Mouse (Mus musculus): ENCODE data around the gene Ugp2. TPM values are rescaled to one million over a fixed set of nuclear protein-coding genes. Genes with fewer than 3 reads are reported as not detected.
A peak's percentile ranks its signal among the peaks of the same experiment; 100 is the strongest.

Ugp2 gene
- total and polyA plus RNA-seq, 2 experiments from 2014 or later = 121 to 187 TPM

DNA sequence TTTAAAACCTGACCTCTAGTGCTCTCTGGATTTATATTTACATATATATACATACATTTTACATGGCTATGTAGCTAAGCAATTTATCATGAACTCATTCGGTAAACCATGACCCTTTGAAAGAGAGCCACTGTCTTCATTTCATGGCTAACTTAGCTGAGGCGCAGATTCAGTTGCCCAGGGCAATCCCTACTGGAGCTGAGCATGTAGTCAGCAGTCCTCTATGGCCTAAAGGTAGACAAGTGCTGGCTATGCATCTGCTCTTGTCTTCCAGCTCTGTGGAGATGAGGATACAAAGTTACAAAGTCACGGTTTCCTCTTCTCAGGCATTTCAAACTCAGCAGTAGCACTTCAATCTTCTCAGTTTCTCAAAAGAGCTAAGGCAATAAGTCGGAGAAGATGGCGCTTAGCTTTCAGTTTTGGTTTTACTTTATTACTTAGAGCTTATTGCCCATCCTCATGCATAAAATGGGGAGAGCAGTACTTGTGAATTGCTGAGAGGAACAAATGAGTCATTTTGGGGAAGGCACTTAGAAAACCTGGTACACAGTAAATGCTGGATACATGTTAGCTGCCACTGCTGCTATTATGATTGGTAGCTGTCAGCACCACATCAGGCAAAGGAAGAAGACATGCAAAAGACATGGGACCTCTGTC, 38.2 kb downstream of the Ugp2 start:
- H3K27ac ChIP-seq (ENCODE audit: low read depth) = no peak overlapping the region
- no peak overlapping the region for H3K4me3 ChIP-seq (ENCODE audit: low read depth, low read length)
- H3K27me3 ChIP-seq (ENCODE audit: control insufficient read depth, insufficient read depth, low read length) = no peaks in the 10 kb centered on the region
- no peaks in the 10 kb centered on the region for H3K4me1 ChIP-seq (ENCODE audit: control insufficient read depth, insufficient read depth)
- no peak overlapping the region for H3K9ac ChIP-seq (replicated peaks; ENCODE audit: low read depth, low read length)
- ATAC-seq (ENCODE audit: insufficient read depth, low read depth) (no peak), DNase-seq (ENCODE audit: low spot score) (no peak)
- no peak for TF ChIP-seq EP300 (IDR thresholded peaks at IDR 0.05; ENCODE audit: low read depth)
- no peak for TF ChIP-seq CTCF (IDR thresholded peaks at IDR 0.05; ENCODE audit: low read depth)
- no peaks in the 10 kb centered on the region for H3K9me3 ChIP-seq (replicated peaks; ENCODE audit: control insufficient read depth, low read length)
- H3K36me3 ChIP-seq (replicated peaks; ENCODE audit: control insufficient read depth, insufficient read depth, low read length) = peaks cover 63% of the 10 kb centered on the region
- WGBS = 96% methylated on average over 5 of the region's 5 CpGs
- H3K4me2 ChIP-seq (ENCODE audit: low read depth, low read length) = no peak overlapping the region

- ATAC-seq (ENCODE audit: insufficient read depth, low read depth) (no peak), DNase-seq (ENCODE audit: low spot score) (no peak)
- H3K4me1 ChIP-seq (ENCODE audit: control insufficient read depth, insufficient read depth) = no peaks in the 10 kb centered on the region
- no peak overlapping the region for H3K4me2 ChIP-seq (ENCODE audit: low read depth, low read length)
- no peaks in the 10 kb centered on the region for H3K9me3 ChIP-seq (replicated peaks; ENCODE audit: control insufficient read depth, low read length)
- H3K36me3 ChIP-seq (replicated peaks; ENCODE audit: control insufficient read depth, insufficient read depth, low read length) = peaks cover 79% of the 10 kb centered on the region
- no peak overlapping the region for H3K27ac ChIP-seq (ENCODE audit: low read depth)
- H3K4me3 ChIP-seq (ENCODE audit: low read depth, low read length) = no peak overlapping the region
- no peaks in the 10 kb centered on the region for H3K27me3 ChIP-seq (ENCODE audit: control insufficient read depth, insufficient read depth, low read length)
- no peak overlapping the region for H3K9ac ChIP-seq (replicated peaks; ENCODE audit: low read depth, low read length)
- WGBS = 69% methylated on average over 5 of the region's 5 CpGs
- no peak for TF ChIP-seq EP300 (IDR thresholded peaks at IDR 0.05; ENCODE audit: low read depth)
- TF ChIP-seq CTCF (IDR thresholded peaks at IDR 0.05; ENCODE audit: low read depth) = no peak
These were observed 42.9 kb downstream of the Ugp2 start for GRCm38 (mm10) chr11:21328141-21328540.

GRCm38 (mm10) chr11:21327486-21327885, 43.5 kb downstream of the Ugp2 start:
- DNase-seq (ENCODE audit: low spot score) = no peak
- WGBS = 84% methylated on average over 5 of the region's 5 CpGs
- peaks cover 73% of the 10 kb centered on the region for H3K36me3 ChIP-seq (replicated peaks; ENCODE audit: control insufficient read depth, insufficient read depth, low read length)
- no peak overlapping the region for H3K9ac ChIP-seq (replicated peaks; ENCODE audit: low read depth, low read length)
- TF ChIP-seq CTCF (IDR thresholded peaks at IDR 0.05; ENCODE audit: low read depth) (no peak), EP300 (IDR thresholded peaks at IDR 0.05; ENCODE audit: low read depth) (no peak)
- no peak for ATAC-seq (ENCODE audit: insufficient read depth, low read depth)
- no peak overlapping the region for H3K4me2 ChIP-seq (ENCODE audit: low read depth, low read length)
- no peak overlapping the region for H3K4me3 ChIP-seq (ENCODE audit: low read depth, low read length)
- H3K9me3 ChIP-seq (replicated peaks; ENCODE audit: control insufficient read depth, low read length) = no peaks in the 10 kb centered on the region
- no peaks in the 10 kb centered on the region for H3K27me3 ChIP-seq (ENCODE audit: control insufficient read depth, insufficient read depth, low read length)
- H3K4me1 ChIP-seq (ENCODE audit: control insufficient read depth, insufficient read depth) = no peaks in the 10 kb centered on the region
- no peak overlapping the region for H3K27ac ChIP-seq (ENCODE audit: low read depth)

GRCm38 (mm10) chr11:21326770-21327169, 44.2 kb downstream of the Ugp2 start:
- no peaks in the 10 kb centered on the region for H3K4me1 ChIP-seq (ENCODE audit: control insufficient read depth, insufficient read depth)
- no peaks in the 10 kb centered on the region for H3K27me3 ChIP-seq (ENCODE audit: control insufficient read depth, insufficient read depth, low read length)
- no peaks in the 10 kb centered on the region for H3K9me3 ChIP-seq (replicated peaks; ENCODE audit: control insufficient read depth, low read length)
- H3K4me2 ChIP-seq (ENCODE audit: low read depth, low read length) = no peak overlapping the region
- H3K27ac ChIP-seq (ENCODE audit: low read depth) = no peak overlapping the region
- DNase-seq (ENCODE audit: low spot score) = no peak
- TF ChIP-seq EP300 (IDR thresholded peaks at IDR 0.05; ENCODE audit: low read depth) (no peak), CTCF (IDR thresholded peaks at IDR 0.05; ENCODE audit: low read depth) (peak; percentile 25; the same call in 1 of the 2 replicates)
- no peak overlapping the region for H3K9ac ChIP-seq (replicated peaks; ENCODE audit: low read depth, low read length)
- ATAC-seq (ENCODE audit: insufficient read depth, low read depth) = no peak; the same call in 1 of the 2 replicates
- WGBS = 60% methylated on average over 2 of the region's 2 CpGs
- no peak overlapping the region for H3K4me3 ChIP-seq (ENCODE audit: low read depth, low read length)
- H3K36me3 ChIP-seq (replicated peaks; ENCODE audit: control insufficient read depth, insufficient read depth, low read length) = peaks cover 73% of the 10 kb centered on the region

DNA sequence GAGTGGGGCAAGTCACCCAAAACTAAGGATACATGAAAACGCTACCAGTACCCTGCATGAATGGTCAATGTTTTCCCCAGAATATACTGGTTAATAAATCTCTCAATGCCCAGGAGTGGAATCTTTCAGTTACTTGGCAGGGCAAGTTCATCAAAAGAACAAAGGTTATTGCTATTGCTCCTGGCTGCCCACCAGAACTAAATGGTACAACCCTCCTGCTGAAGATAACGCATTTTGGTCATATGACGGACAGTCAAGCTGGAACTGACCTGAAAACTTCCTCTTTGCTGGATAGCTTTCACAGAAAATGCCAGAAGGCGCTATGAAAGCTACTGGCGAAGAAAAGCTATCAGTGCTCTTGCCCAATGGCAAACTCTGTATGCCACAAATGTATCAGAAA, 45.2 kb downstream of the Ugp2 start:
- DNase-seq (ENCODE audit: low spot score) (no peak), ATAC-seq (ENCODE audit: insufficient read depth, low read depth) (no peak)
- Histone ChIP-seq H3K9me3 (replicated peaks; ENCODE audit: control insufficient read depth, low read length) (no peaks in the 10 kb centered on the region), H3K4me1 (ENCODE audit: control insufficient read depth, insufficient read depth) (0 out of 2 replicates have a peak, but pooled peaks cover 3% of the 10 kb centered on the region), H3K9ac (replicated peaks; ENCODE audit: low read depth, low read length) (no peak overlapping the region), H3K4me2 (ENCODE audit: low read depth, low read length) (no peak overlapping the region), H3K4me3 (ENCODE audit: low read depth, low read length) (no peak overlapping the region), H3K27ac (ENCODE audit: low read depth) (no peak overlapping the region), H3K36me3 (replicated peaks; ENCODE audit: control insufficient read depth, insufficient read depth, low read length) (peaks cover 71% of the 10 kb centered on the region), H3K27me3 (ENCODE audit: control insufficient read depth, insufficient read depth, low read length) (no peaks in the 10 kb centered on the region)
- WGBS = 90% methylated on average over 5 of the region's 5 CpGs
- TF ChIP-seq CTCF (IDR thresholded peaks at IDR 0.05; ENCODE audit: low read depth) (no peak), EP300 (IDR thresholded peaks at IDR 0.05; ENCODE audit: low read depth) (no peak)

DNA sequence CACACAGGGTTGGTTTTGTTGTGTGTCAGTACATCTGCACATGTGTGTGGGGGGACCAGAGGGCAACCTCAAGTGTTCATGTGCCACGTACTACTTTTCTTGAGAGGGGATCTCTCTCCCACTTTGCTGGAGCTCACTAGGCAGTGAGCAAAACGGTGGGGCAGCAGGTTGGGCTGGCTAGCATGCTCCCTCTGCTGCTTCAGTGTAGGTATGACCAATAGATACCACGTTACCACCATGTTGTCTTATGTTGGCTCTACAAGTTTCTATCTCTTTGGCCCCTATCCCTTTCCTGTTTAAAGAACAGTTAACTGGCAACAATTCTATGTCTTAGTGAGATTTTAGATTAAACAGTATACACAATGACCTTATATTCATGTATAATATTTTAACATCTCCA, 48.7 kb downstream of the Ugp2 start:
- TF ChIP-seq CTCF (IDR thresholded peaks at IDR 0.05; ENCODE audit: low read depth) (peak; percentile 18; the same call in 1 of the 2 replicates), EP300 (IDR thresholded peaks at IDR 0.05; ENCODE audit: low read depth) (no peak)
- no peak for ATAC-seq (ENCODE audit: insufficient read depth, low read depth)
- 75% methylated on average over 3 of the region's 3 CpGs for WGBS
- H3K36me3 ChIP-seq (replicated peaks; ENCODE audit: control insufficient read depth, insufficient read depth, low read length) = peaks cover 47% of the 10 kb centered on the region
- H3K4me3 ChIP-seq (ENCODE audit: low read depth, low read length) = no peak overlapping the region
- DNase-seq (ENCODE audit: low spot score) = no peak
- H3K27me3 ChIP-seq (ENCODE audit: control insufficient read depth, insufficient read depth, low read length) = no peaks in the 10 kb centered on the region
- no peak overlapping the region for H3K9ac ChIP-seq (replicated peaks; ENCODE audit: low read depth, low read length)
- H3K27ac ChIP-seq (ENCODE audit: low read depth) = no peak overlapping the region
- H3K9me3 ChIP-seq (replicated peaks; ENCODE audit: control insufficient read depth, low read length) = no peaks in the 10 kb centered on the region
- no peak overlapping the region for H3K4me2 ChIP-seq (ENCODE audit: low read depth, low read length)
- 0 out of 2 replicates have a peak, but pooled peaks cover 3% of the 10 kb centered on the region for H3K4me1 ChIP-seq (ENCODE audit: control insufficient read depth, insufficient read depth)
